Mouse (Mus musculus) hindbrain, embryonic 12.5 days (tissue): ENCODE measurements around the gene Nr2c2ap. TPM values are rescaled to one million over a fixed set of nuclear protein-coding genes. Genes with fewer than 3 reads are reported as not detected.

Experiments used
- ATAC-seq: fragments of 200-750 bp; cut with Nextera tagmentation; 2 replicates; pipeline ENCODE4 v1.8.0; 2017; ENCODE audit warnings: moderate TSS enrichment; ENCODE audit not compliant: low FRiP score
- H3K27ac ChIP-seq: fragments of 300-500 bp; sonication (generic); 2 replicates; pipeline ENCODE4 v1.5.1; 2016; ENCODE audit warnings: mild to moderate bottlenecking
- H3K27me3 ChIP-seq: fragments of 300-500 bp; sonication (generic); 2 replicates; pipeline ENCODE4 v1.6.1; 2016; ENCODE audit warnings: mild to moderate bottlenecking
- H3K36me3 ChIP-seq: fragments of 300-500 bp; sonication (generic); 2 replicates; pipeline ENCODE4 v1.6.1; 2016; ENCODE audit warnings: mild to moderate bottlenecking
- H3K4me1 ChIP-seq: fragments of 300-500 bp; sonication (generic); 2 replicates; pipeline ENCODE4 v1.6.1; 2016
- H3K4me2 ChIP-seq: fragments of 300-500 bp; sonication (generic); replicated peaks from 2 replicates; pipeline ENCODE4 v1.6.1; 2016; ENCODE audit warnings: mild to moderate bottlenecking
- H3K4me3 ChIP-seq: fragments of 300-500 bp; sonication (generic); 2 replicates; pipeline ENCODE4 v1.5.1; 2016; ENCODE audit warnings: mild to moderate bottlenecking
- H3K9ac ChIP-seq: fragments of 300-500 bp; sonication (generic); 2 replicates; pipeline ENCODE4 v1.6.1; 2016; ENCODE audit warnings: mild to moderate bottlenecking, moderate library complexity
- H3K9me3 ChIP-seq: fragments of 300-500 bp; sonication (generic); replicated peaks from 2 replicates; pipeline ENCODE4 v1.6.1; 2016; ENCODE audit warnings: mild to moderate bottlenecking
- WGBS: fragments of 180-500 bp; shearing (Covaris S2); methylation state at CpG from one replicate; pipeline ENCODE4 v1.1.7; 2016; 5-methylcytosine and 5-hydroxymethylcytosine counted together
- polyA plus RNA-seq: library from polyadenylated mRNA; unstranded; fragments of >200 nt; fragmentation: Nextera tagmentation; extraction: Ambion mirVana; gene quantifications from 2 replicates; pipeline ENCODE4 v1.2.1, GENCODE M21; 2016

The Nr2c2ap gene
- 24.7 and 27.2 TPM in 2 replicates for polyA plus RNA-seq

DNA sequence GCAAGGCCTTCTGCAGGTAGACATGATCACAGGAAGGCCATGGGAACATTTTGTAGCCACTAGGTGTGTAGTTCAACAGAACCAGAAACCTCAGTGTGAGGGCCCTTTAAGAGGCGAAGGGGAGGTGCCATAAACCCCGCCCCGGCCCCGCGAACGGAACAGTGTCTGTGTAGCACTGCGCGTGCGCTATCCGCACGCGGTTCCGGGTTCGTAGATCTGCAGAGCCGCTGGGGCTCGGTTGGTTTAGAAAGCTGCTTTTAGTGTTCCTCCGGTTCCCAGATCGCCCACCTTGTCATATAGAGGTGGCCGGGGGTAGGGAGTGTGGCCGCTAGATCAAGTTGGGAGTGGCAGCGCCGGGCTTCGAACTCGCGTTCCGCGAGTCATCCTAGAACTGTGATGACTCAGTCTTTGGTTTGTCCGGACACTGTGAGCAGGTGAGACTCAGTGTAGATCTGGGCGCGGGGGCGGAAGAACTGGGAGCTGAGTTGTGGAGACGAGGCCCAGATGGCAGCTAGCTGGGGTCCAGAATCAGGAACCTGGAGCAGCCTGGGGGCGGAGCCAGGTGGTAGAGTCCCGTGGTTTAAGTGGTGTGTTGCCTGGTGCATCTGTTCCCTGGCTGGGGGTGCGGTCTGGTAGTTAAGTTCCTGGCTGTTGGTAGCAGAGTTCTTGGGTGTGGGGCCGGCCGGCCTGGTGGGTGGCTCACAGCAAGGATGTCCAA, at the start of gene Nr2c2ap:
Gene Nr2c2ap, plus strand, starts transcription at position 168 of the 718 bp plus-strand sequence.
- Histone ChIP-seq H3K9me3 (no peaks in the 10 kb centered on the region), H3K4me2 (peak within 1 kb of the TSS; percentile 66), H3K4me1 (peaks cover 11% of the 10 kb centered on the region), H3K9ac (peak within 1 kb of the TSS; percentile 59), H3K27ac (no peak within 1 kb of the TSS), H3K27me3 (no peaks in the 10 kb centered on the region), H3K4me3 (peak within 1 kb of the TSS; percentile 65), H3K36me3 (peaks cover 41% of the 10 kb centered on the region)
- peak; percentile 87 for ATAC-seq
- 2% methylated on average over 37 of the region's 37 CpGs for WGBS

DNA sequence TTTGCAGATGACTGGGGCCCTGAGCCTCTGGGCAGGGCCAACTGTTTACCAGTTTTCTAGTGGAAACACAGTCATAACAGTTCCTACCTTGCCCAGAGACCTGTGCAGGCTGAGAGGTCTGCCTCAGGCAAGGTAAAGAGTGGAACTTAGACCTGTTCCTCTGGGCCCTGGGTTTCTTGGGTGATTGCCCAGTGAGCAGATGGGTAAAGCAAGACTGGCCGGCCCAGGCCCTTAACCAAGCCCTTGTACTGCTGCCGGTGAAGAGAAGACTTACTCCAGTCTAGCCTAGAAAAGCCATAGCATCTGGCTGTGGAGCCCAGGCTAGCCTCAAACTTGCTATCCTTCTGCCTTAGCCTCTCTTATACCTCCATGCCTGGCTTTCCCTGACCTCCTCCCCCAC, 49.2 kb upstream of the Nr2c2ap start:
- H3K4me3 ChIP-seq = no peak overlapping the region
- H3K9me3 ChIP-seq = no peaks in the 10 kb centered on the region
- H3K9ac ChIP-seq = no peak overlapping the region
- peaks cover 24% of the 10 kb centered on the region for H3K4me1 ChIP-seq
- no peak overlapping the region for H3K27ac ChIP-seq
- peaks cover 58% of the 10 kb centered on the region for H3K27me3 ChIP-seq
- no peak overlapping the region for H3K4me2 ChIP-seq
- WGBS = 95% methylated on average over 2 of the region's 2 CpGs
- no peak for ATAC-seq
- no peaks in the 10 kb centered on the region for H3K36me3 ChIP-seq

DNA sequence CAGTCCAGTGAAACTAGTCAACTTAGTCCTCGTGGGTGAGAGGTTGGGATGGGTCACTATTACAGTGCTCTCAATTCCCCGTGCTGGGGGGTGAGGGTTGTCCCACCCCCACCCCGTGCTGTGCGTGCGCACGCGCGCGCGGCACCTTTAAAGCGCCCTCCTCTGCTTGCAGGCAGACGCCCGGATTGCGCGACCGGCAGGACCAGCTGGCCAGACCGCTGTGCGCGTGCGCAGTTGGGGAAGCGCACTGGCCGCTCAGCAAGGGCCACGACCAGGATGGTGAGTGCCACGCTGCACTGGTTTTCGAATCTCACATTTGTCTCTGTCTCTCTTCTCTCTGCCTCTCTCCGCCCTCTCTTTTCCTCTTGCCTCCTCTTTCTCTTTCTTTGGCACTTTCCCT, 47.8 kb upstream of the Nr2c2ap start, which contains the start of gene Hapln4:
Gene Hapln4, plus strand, starts transcription at position 173 of the 400 bp plus-strand sequence.
- Histone ChIP-seq H3K9ac (peak within 1 kb of the TSS; percentile 53), H3K4me1 (peaks cover 32% of the 10 kb centered on the region), H3K27ac (no peak within 1 kb of the TSS), H3K4me2 (peak within 1 kb of the TSS; percentile 74), H3K27me3 (peaks cover 71% of the 10 kb centered on the region), H3K4me3 (peak within 1 kb of the TSS; percentile 41), H3K36me3 (no peaks in the 10 kb centered on the region), H3K9me3 (no peaks in the 10 kb centered on the region)
- no peak for ATAC-seq
- 2% methylated on average over 26 of the region's 26 CpGs for WGBS

DNA sequence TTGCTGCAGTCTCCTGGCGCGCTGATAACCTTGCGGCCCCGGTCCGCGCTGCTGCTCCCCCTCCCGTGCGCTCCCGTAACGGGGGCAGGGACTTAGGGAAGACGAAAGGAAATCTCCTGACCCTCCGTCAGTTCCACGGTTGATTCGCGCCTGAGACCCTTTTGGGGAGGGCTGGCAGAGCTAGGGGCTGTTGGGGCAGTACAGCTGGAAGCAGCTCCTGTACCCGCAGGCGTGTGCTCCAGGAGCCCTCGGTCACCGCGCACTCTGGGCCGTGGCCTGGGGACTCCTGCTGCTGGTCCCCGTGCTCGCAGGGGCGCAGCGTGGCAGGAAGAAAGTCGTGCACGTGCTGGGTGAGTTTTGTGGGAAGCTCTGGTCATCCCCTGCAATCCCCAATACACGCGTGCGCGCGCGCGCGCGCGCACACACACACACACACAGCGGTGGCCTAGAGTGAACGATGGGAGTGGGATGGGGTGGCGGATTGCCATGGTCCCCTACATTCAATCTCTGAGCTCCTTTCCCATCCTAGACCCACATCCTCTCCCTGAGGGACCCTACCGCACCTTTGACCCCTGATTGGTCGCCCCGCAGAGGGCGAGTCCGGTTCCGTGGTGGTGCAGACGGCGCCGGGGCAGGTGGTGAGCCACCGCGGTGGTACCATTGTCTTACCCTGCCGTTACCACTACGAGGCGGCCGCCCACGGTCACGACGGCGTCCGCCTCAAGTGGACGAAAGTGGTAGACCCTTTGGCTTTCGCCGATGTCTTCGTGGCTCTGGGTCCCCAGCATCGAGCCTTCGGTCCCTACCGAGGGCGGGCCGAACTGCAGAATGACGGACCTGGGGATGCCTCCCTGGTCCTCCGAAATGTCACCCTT, 46.7 kb upstream of the Nr2c2ap start:
- H3K4me2 ChIP-seq = peak overlapping the region; percentile 74
- peaks cover 83% of the 10 kb centered on the region for H3K27me3 ChIP-seq
- peak; percentile 40; the same call in 1 of the 2 replicates for ATAC-seq
- no peak overlapping the region for H3K27ac ChIP-seq
- no peaks in the 10 kb centered on the region for H3K36me3 ChIP-seq
- peaks cover 43% of the 10 kb centered on the region for H3K4me1 ChIP-seq
- 2% methylated on average over 70 of the region's 71 CpGs for WGBS
- peak overlapping the region; percentile 41 for H3K4me3 ChIP-seq
- peak overlapping the region; percentile 53 for H3K9ac ChIP-seq
- no peaks in the 10 kb centered on the region for H3K9me3 ChIP-seq

DNA sequence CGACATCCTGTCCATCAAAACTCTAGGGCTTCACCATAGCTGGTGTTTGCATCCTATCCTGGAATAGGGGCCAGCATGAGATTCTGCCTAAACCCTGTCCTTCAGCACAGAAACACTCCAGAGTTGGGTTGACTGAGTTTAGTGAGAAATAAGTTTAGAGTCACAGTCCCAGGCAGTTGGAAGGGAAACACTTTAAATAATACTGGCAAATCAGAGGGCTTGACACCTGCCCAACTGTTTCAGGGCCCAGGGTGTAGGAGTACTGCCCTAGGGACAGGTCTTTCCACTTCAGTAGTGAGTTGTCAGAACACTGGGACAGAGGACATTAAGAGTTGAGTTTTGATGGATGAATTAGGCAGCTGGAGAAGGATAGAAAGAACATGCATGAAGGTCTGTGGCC, 45.0 kb upstream of the Nr2c2ap start:
- no peak overlapping the region for H3K4me3 ChIP-seq
- 48% methylated on average over 1 of the region's 1 CpGs for WGBS
- no peaks in the 10 kb centered on the region for H3K9me3 ChIP-seq
- H3K27ac ChIP-seq = no peak overlapping the region
- no peak overlapping the region for H3K9ac ChIP-seq
- H3K27me3 ChIP-seq = peaks cover 98% of the 10 kb centered on the region
- no peak for ATAC-seq
- H3K36me3 ChIP-seq = no peaks in the 10 kb centered on the region
- H3K4me2 ChIP-seq = no peak overlapping the region
- peaks cover 52% of the 10 kb centered on the region for H3K4me1 ChIP-seq

DNA sequence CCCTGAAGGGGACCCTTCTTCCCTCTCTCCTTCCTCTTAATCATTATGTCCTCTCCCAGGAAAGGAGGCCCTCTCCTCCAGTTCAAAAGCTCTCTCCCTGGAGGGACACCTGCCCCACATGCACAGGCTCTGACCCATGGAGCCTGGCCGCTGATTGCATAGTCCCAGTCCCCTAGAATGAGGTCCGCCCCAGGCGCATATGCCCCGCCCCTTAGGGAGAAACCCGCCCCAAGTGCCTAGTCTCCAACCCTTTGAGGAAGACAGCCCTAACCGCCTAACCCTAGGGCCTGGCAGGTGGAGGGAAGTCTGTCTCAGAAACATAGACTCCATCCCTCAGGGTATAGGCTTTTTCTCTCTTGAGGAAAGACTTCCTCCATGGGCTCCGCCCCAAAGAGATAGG, 43.9 kb upstream of the Nr2c2ap start:
- H3K4me1 ChIP-seq = peaks cover 52% of the 10 kb centered on the region

DNA sequence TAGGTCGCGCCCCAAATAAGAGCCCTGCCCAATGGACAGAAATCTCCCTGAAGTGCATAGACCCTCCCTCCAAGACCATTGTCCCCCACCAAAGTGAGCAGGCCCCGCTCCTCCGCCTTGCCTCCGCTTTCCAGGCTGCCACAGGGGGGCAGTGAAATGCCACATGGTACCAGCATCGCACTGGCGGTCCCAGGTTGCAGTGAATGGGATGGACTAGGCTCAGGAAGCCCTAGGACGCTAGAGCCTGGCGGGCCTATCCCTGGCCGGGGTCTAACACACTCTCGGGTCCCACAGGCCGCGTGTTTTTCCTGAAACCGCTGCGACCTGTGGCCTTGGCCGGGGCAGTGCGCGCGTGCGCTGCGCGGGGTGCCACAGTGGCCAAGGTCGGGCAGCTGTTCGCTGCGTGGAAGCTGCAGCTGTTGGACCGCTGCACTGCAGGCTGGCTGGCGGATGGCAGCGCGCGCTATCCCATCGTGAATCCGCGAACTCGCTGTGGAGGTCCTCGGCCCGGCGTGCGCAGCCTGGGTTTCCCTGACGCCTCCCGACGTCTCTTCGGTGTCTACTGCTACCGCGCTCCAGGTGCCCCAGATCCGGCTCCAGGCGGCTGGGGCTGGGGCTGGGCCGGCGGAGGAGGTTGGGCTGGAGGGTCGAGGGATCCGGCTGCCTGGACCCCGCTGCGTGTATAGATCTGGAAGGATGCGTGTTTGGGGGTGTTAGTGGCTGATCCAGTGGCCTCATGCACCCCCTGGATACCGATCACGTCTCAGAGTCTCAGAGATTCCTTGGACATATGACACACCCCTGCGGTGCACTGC, 43.1 kb upstream of the Nr2c2ap start:
- Histone ChIP-seq H3K4me3 (peak overlapping the region; percentile 45), H3K9ac (peak overlapping the region; percentile 57), H3K27ac (no peak overlapping the region), H3K9me3 (no peaks in the 10 kb centered on the region), H3K27me3 (peaks cover 80% of the 10 kb centered on the region), H3K4me1 (peaks cover 51% of the 10 kb centered on the region), H3K36me3 (no peaks in the 10 kb centered on the region), H3K4me2 (peak overlapping the region; percentile 85)
- 3% methylated on average over 56 of the region's 56 CpGs for WGBS
- ATAC-seq = peak; percentile 69

More for the DNA sequence above, 43.9 kb upstream of the Nr2c2ap start:
- H3K9ac ChIP-seq = no peak overlapping the region
- H3K9me3 ChIP-seq = no peaks in the 10 kb centered on the region
- 7% methylated on average over 7 of the region's 7 CpGs for WGBS
- no peak overlapping the region for H3K4me2 ChIP-seq
- H3K27me3 ChIP-seq = peaks cover 88% of the 10 kb centered on the region
- H3K27ac ChIP-seq = no peak overlapping the region
- no peaks in the 10 kb centered on the region for H3K36me3 ChIP-seq
- ATAC-seq = no peak
- H3K4me3 ChIP-seq = no peak overlapping the region

DNA sequence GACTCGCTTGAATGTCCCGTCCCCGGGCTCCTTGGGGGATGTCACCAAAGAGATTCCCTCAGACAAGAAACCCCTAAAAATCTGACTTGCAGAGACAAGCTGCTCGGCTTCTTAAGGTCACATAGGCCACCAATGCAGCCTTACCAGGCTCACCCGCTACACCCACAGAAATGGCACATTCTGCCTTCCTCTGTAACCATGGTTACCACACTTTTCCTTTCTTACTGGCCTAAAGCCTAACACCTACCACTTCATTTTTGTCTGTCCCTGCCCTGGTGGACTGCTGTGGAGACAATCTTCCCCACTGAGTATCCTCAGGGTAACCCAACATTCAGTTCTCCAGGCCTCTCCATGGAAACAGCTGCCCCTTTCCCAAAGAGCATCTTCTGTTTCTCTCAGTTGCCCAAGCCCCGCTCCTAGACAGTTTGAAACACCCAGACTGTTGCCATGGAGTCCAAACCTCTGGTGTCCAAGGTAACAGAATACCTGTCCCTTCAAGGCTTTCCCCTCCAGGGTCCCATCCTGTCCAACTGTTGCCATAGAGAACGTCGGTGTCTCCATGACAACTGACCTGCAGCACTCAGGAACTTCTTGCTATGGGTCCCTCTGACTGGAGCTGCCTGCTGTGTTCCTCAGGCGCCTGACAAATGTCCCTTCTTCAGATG, 41.7 kb upstream of the Nr2c2ap start:
- no peaks in the 10 kb centered on the region for H3K9me3 ChIP-seq
- H3K4me3 ChIP-seq = no peak overlapping the region
- no peak overlapping the region for H3K4me2 ChIP-seq
- peaks cover 37% of the 10 kb centered on the region for H3K4me1 ChIP-seq
- H3K27ac ChIP-seq = no peak overlapping the region
- H3K27me3 ChIP-seq = peaks cover 66% of the 10 kb centered on the region
- peaks cover 7% of the 10 kb centered on the region for H3K36me3 ChIP-seq
- H3K9ac ChIP-seq = no peak overlapping the region
- 46% methylated on average over 9 of the region's 9 CpGs for WGBS
- ATAC-seq = peak; percentile 18; the same call in 1 of the 2 replicates

DNA sequence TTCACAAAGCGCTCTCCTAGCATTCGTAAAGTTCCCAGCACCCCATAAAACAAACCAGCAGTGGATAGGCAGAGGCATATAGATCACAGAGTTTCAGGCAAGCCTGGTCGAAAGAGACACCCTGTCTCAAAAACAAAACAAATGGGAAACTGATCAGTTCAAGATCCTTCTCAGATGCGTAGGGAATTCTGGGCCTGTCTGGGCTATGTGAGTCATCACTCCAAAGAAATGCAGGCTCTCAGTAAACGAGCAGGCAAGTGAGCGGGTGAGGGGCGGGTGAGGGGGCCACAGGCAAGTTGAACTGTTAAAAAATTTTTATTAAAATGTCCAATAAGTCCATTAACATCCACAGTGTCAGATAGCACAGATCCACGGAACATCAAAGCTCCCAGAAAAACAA, 38.3 kb upstream of the Nr2c2ap start:
- no peak for ATAC-seq
- 67% methylated on average over 8 of the region's 8 CpGs for WGBS
- no peak overlapping the region for H3K9ac ChIP-seq

DNA sequence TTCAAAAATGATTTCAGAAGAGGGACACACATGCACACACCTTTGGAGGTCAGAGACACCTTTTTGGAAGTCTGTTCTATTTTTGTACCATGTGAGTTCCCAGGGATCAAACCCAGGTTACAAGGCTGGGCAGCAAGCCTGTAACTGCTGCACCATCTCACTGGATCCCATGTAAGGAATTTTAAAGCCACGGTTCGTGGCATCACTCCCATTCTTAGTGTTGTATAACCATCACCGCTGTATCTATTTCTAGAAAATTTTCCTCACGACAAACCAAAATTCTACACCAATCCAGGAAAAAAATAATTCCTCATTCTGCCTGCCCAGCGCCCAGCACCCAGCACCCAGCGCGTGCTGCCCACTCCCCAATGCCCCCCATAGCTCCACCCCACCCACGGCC, 31.9 kb upstream of the Nr2c2ap start:
- peaks cover 90% of the 10 kb centered on the region for H3K36me3 ChIP-seq
- H3K4me2 ChIP-seq = no peak overlapping the region
- WGBS = 81% methylated on average over 8 of the region's 8 CpGs
- no peaks in the 10 kb centered on the region for H3K4me1 ChIP-seq
- no peak overlapping the region for H3K9ac ChIP-seq
- H3K27ac ChIP-seq = no peak overlapping the region
- H3K27me3 ChIP-seq = no peaks in the 10 kb centered on the region
- no peak for ATAC-seq
- H3K4me3 ChIP-seq = no peak overlapping the region
- no peaks in the 10 kb centered on the region for H3K9me3 ChIP-seq

More for the DNA sequence above, 38.3 kb upstream of the Nr2c2ap start:
- no peak overlapping the region for H3K4me3 ChIP-seq
- H3K27ac ChIP-seq = no peak overlapping the region
- peaks cover 32% of the 10 kb centered on the region for H3K27me3 ChIP-seq
- H3K4me2 ChIP-seq = no peak overlapping the region
- H3K4me1 ChIP-seq = peaks cover 25% of the 10 kb centered on the region
- peaks cover 38% of the 10 kb centered on the region for H3K36me3 ChIP-seq
- no peaks in the 10 kb centered on the region for H3K9me3 ChIP-seq

DNA sequence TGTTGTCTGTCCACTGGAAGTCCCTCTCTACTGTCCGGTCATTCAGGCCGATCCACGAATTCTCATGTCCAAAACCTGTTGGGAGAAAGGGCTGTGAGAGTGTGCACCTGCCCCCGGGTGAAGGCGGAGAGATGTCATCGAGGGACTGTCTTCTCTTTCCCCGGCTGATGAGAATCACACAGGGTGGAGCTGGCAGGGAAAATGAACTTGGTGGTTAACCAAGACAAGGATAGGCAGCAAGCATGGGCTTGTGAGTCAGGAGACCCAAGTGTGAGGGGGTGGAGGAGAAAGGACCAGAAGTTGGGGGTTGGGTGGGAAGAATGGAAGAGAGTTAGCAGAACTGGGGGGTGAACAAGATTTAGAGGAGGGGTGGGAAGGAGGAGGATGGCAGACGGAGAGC, 30.9 kb upstream of the Nr2c2ap start:
- 92% methylated on average over 8 of the region's 8 CpGs for WGBS
- no peak overlapping the region for H3K4me2 ChIP-seq
- no peak overlapping the region for H3K9ac ChIP-seq
- no peak overlapping the region for H3K4me3 ChIP-seq
- H3K4me1 ChIP-seq = peaks cover 5% of the 10 kb centered on the region
- H3K27me3 ChIP-seq = no peaks in the 10 kb centered on the region
- no peak for ATAC-seq
- H3K27ac ChIP-seq = no peak overlapping the region
- peaks cover 93% of the 10 kb centered on the region for H3K36me3 ChIP-seq
- H3K9me3 ChIP-seq = no peaks in the 10 kb centered on the region
